Mouse (Mus musculus): ENCODE data around the gene 1110002E22Rik. TPM values are rescaled to one million over a fixed set of nuclear protein-coding genes. Genes with fewer than 3 reads are reported as not detected.

Gene 1110002E22Rik
- total and polyA plus RNA-seq, 3 experiments: under 0.01 to 0.03 TPM; not detected in 1

DNA sequence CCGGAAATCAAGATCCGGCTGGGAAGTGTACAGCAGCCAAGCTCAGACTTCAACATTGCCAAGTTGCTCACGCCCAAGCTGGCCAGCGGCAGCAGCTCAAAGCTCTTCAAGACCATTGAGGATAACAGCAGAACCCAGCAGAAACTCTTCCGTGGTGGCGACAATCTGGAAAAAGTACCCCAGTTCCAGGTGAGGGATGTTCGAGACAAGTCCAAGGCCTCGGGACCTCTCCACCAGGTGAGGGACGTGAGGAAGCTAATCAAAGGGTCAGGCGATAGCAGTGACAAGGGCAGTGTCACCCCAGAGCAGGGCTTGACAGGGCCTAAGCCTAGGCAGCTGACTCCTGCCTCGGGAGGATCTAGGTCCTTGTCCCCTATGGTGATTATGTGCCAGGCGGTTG is 3.3 kb downstream of the 1110002E22Rik start:
- Histone ChIP-seq H3K9ac (ENCODE audit: control insufficient read depth, low read depth, low read length, poor library complexity, severe bottlenecking) (no peak overlapping the region), H3K9me3 (replicated peaks; ENCODE audit: insufficient read depth, low read length) (no peaks in the 10 kb centered on the region), H3K36me3 (ENCODE audit: control insufficient read depth in 1 of 2, insufficient read depth in 2 of 2, low read length in 2 of 2) (no peaks in the 10 kb centered on the region), H3K4me3 (ENCODE audit: control insufficient read depth in 1 of 2, insufficient read depth in 1 of 2, low read depth in 2 of 2, low read length in 2 of 2) (no peak overlapping the region), H3K27ac (ENCODE audit: control insufficient read depth, low read depth, low read length) (no peak overlapping the region), H3K27me3 (ENCODE audit: control insufficient read depth in 1 of 2, insufficient read depth in 2 of 2, low read length in 2 of 2) (no peaks in the 10 kb centered on the region), H3K4me1 (ENCODE audit: control insufficient read depth in 1 of 2, insufficient read depth in 2 of 2, low read length in 2 of 2) (no peaks in the 10 kb centered on the region), H3K79me2 (ENCODE audit: control insufficient read depth, insufficient read depth, low read length, poor library complexity) (no peaks in the 10 kb centered on the region)
- TF ChIP-seq POLR2AphosphoS2 (IDR thresholded peaks at IDR 0.05; ENCODE audit: low read length) (no peak), CTCF (IDR thresholded peaks at IDR 0.05 in 2 of 3, conservative IDR thresholded peaks at IDR 0.05 in 1 of 3; ENCODE audit: control insufficient read depth in 1 of 3, insufficient read depth in 1 of 3, low read depth in 2 of 3, low read length in 3 of 3, poor library complexity in 1 of 3, severe bottlenecking in 1 of 3) (no peak), SIN3A (IDR thresholded peaks at IDR 0.05; ENCODE audit: low read length) (no peak), MAZ (IDR thresholded peaks at IDR 0.05; ENCODE audit: low read depth, low read length) (no peak), EP300 (IDR thresholded peaks at IDR 0.05; ENCODE audit: low read depth in 1 of 2, low read length in 2 of 2) (no peak), MYC (IDR thresholded peaks at IDR 0.05; ENCODE audit: low read depth, low read length) (no peak), JUND (IDR thresholded peaks at IDR 0.05; ENCODE audit: low read depth, low read length) (no peak), ELF1 (IDR thresholded peaks at IDR 0.05; ENCODE audit: low read depth, low read length) (no peak), ZC3H11A (IDR thresholded peaks at IDR 0.05; ENCODE audit: low read depth, low read length) (no peak), SMC3 (IDR thresholded peaks at IDR 0.05; ENCODE audit: low read depth, low read length) (no peak), MAX (IDR thresholded peaks at IDR 0.05; ENCODE audit: low read length) (no peak)
- DNase-seq (ENCODE audit: low read depth, low spot score): no peak

GRCm38 (mm10) chr3:138069756-138070511 is 5.1 kb downstream of the 1110002E22Rik start:
- Histone ChIP-seq H3K79me2 (ENCODE audit: control insufficient read depth, insufficient read depth, low read length, poor library complexity) (no peaks in the 10 kb centered on the region), H3K36me3 (ENCODE audit: control insufficient read depth in 1 of 2, insufficient read depth in 2 of 2, low read length in 2 of 2) (no peaks in the 10 kb centered on the region), H3K27ac (ENCODE audit: control insufficient read depth, low read depth, low read length) (no peak overlapping the region), H3K4me3 (ENCODE audit: control insufficient read depth in 1 of 2, insufficient read depth in 1 of 2, low read depth in 2 of 2, low read length in 2 of 2) (no peak overlapping the region), H3K4me1 (ENCODE audit: control insufficient read depth in 1 of 2, insufficient read depth in 2 of 2, low read length in 2 of 2) (no peaks in the 10 kb centered on the region), H3K9ac (ENCODE audit: control insufficient read depth, low read depth, low read length, poor library complexity, severe bottlenecking) (no peak overlapping the region), H3K9me3 (replicated peaks; ENCODE audit: insufficient read depth, low read length) (no peaks in the 10 kb centered on the region), H3K27me3 (ENCODE audit: control insufficient read depth in 1 of 2, insufficient read depth in 2 of 2, low read length in 2 of 2) (no peaks in the 10 kb centered on the region)
- DNase-seq (ENCODE audit: low read depth, low spot score): no peak
- no peak for TF ChIP-seq TCF12 (IDR thresholded peaks at IDR 0.05; ENCODE audit: low read depth, low read length)
- no peak for TF ChIP-seq JUND (IDR thresholded peaks at IDR 0.05; ENCODE audit: low read depth, low read length)
- no peak for TF ChIP-seq E2F4 (IDR thresholded peaks at IDR 0.05; ENCODE audit: borderline replicate concordance, low read depth, low read length)
- no peak for TF ChIP-seq USF1 (IDR thresholded peaks at IDR 0.05; ENCODE audit: low read depth, low read length)
- no peak for TF ChIP-seq EP300 (IDR thresholded peaks at IDR 0.05; ENCODE audit: low read depth in 1 of 2, low read length in 2 of 2)
- TF ChIP-seq UBTF (IDR thresholded peaks at IDR 0.05; ENCODE audit: borderline replicate concordance, insufficient read depth, low read depth, low read length): no peak
- TF ChIP-seq ZC3H11A (IDR thresholded peaks at IDR 0.05; ENCODE audit: low read depth, low read length): no peak
- no peak for TF ChIP-seq TAL1 (IDR thresholded peaks at IDR 0.05; ENCODE audit: low read length)
- TF ChIP-seq BHLHE40 (IDR thresholded peaks at IDR 0.05; ENCODE audit: borderline replicate concordance, low read depth, low read length): no peak
- no peak for TF ChIP-seq ETS1 (IDR thresholded peaks at IDR 0.05; ENCODE audit: low read depth, low read length)
- TF ChIP-seq RCOR1 (IDR thresholded peaks at IDR 0.05; ENCODE audit: low read depth, low read length): no peak
- no peak for TF ChIP-seq POLR2AphosphoS2 (IDR thresholded peaks at IDR 0.05; ENCODE audit: low read length)
- TF ChIP-seq MEF2A (IDR thresholded peaks at IDR 0.05; ENCODE audit: extremely low read depth, insufficient replicate concordance, low read depth, low read length, poor library complexity, severe bottlenecking): no peak
- TF ChIP-seq RAD21 (IDR thresholded peaks at IDR 0.05; ENCODE audit: low read depth, low read length): no peak
- TF ChIP-seq ZNF384 (IDR thresholded peaks at IDR 0.05; ENCODE audit: low read depth, low read length): no peak
- TF ChIP-seq CHD2 (IDR thresholded peaks at IDR 0.05; ENCODE audit: low read length): no peak
- no peak for TF ChIP-seq MAZ (IDR thresholded peaks at IDR 0.05; ENCODE audit: low read depth, low read length)
- TF ChIP-seq MAFK (IDR thresholded peaks at IDR 0.05; ENCODE audit: borderline replicate concordance, low read depth, low read length): no peak

Data from MEL (cell line).